Mouse (Mus musculus) embryonic fibroblast, embryonic 13.5 days (primary cell): Measurements from ENCODE around the gene Nrg4.

ENCODE experiments used
- CTCF ChIP-seq: IDR thresholded peaks from 2 replicates; pipeline ENCODE4 v1.5.1; 2011; ENCODE audit warnings: mild to moderate bottlenecking, control low read depth, low read length, moderate library complexity, borderline replicate concordance; ENCODE audit not compliant: insufficient read depth
- POLR2A ChIP-seq: IDR thresholded peaks from 2 replicates; pipeline ENCODE4 v1.6.1; 2011; ENCODE audit warnings: low read depth, mild to moderate bottlenecking, control low read depth, low read length, moderate library complexity

DNA sequence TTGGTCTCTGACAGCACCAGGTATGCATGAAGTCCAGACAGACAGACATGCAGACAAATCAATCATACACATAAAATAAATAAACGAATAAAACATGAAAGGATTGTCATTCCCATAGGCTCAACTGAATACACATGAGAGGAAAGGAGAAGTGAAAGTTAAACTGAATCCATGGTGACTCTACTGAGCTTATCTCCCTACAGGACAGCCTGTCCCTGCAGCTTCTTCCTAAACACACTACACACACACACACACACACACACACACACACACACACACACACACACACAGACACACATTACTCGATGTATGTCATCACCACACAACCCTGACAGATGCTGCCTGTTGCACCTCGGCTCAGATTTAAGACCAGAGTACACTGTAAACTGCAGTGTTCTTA is 82.6 kb downstream of the Nrg4 start:
- TF ChIP-seq POLR2A = no peak
- TF ChIP-seq CTCF = no peak
